Mouse (Mus musculus) liver, adult 10 weeks (tissue): ENCODE results near the gene Capn1. TPM values are rescaled to one million over a fixed set of nuclear protein-coding genes. Genes with fewer than 3 reads are reported as not detected.

Source experiments
- polyA plus RNA-seq: library from polyadenylated mRNA; stranded (reverse); fragments of 350-450 nt; fragmentation: Illumina TruSeq; extraction: RNeasy Lipid Tissue Mini Kit (QIAGEN cat#74804); gene quantifications from one replicate; pipeline ENCODE4 v1.2.3, GENCODE M21; 2014; ENCODE audit warnings: low read depth, low replicate concordance

Gene Capn1
- polyA plus RNA-seq, result 0.82 TPM

DNA sequence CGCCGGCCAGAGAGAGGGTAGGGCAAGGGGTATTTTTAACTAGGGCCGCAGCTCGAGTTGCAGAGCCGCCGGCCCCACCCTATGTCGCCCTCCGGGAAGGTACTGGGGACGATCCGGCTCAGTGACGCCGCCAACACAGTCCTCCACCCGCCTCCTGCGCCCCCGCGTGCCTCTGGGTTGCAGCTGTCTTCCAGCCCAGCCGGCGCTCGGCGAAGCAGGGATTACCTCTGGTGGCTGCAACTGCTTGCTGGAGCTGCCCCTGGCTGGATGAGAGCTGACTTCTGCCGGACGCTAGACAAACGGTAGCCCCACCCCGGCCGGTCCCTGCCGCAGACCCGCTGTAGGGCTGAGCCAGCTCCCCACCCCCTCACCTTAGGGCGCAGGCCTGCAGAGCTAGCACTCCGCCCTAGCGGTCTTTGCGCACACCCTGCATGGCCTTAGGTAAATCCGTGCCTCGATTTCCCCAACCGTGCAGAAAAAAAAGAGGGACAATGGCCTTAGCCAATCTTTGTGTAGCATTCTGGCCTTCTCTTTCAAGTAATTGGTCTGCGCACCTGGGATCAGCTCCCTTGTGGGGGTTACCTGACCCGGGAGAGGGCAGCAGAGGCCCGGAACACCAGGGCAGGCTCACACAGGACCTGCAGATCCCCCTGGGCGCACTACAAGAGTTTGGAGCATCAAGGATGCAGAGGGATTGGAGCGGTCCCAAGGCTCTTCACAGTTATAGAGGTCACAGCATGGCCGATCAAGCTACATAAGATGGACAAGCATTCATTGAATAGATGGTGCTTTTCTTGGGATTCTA is at the start of gene Capn1:
Gene Capn1, minus strand, starts transcription at position 387 of the 805 bp plus-strand sequence.

DNA sequence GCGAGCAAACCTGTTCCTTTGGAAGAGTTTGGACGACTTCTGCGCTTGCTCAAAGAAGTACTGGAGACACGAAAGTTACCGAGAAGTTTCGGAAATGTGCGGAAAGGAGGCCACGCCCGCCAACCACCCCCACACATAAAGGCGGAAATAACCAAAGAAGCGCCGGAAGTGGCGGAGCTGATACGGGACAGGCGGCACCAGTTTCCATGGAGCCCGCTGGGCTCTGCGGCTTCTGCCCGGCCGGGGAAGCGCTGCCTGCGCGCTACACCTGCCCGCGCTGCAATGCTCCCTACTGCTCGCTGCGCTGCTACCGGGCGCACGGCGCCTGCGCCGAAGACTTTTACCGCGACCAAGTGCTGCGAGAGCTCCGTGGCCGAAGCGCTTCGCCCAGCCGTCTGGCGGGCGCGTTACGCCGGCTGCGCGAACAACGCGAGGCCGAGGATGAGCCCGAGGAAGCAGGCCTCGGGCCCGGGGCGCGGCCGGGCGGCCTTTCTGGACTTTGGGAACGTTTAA is 45.4 kb upstream of the Capn1 start, which contains the start of gene Znhit2:
Gene Znhit2, plus strand, starts transcription at position 172 of the 513 bp plus-strand sequence.

DNA sequence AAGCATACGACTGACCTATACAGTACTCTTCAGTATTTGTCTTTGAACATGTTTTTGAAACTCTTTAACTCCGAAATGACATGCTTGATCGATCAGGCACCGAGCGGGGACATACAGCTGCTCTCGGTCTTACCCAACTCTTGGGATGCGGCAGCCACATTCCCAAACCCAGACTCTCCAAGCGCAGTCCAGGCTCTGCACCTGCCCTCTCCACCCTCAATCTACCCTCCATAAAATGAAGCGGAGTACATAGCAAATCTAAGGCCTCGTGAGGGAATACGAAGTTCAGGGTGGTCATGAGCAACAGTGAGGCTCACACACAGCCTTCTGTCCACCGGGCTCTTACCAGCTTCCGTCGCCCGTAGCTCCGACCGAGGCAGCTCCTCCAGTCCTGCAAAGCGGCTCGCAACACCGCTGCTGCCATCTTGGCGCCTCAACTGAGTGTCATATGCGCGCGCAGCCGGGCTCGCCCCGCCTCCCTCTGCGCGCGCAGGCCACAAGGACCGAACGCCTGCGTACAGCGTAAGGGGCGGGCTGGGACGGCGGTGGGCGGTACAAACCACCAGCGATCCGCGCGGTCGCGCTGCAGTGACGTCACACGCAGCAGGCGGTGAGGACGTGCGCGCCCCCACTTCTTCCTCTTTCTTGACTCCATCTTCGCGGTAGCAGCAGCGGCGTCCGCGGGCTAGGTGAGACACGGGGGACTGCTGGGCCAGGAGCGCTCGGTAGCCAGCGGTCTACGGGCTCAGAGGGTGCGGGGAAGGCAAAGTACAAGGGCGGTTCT is 41.8 kb upstream of the Capn1 start, which contains the start of the genes Mrpl49 and Fau:
Gene Mrpl49, minus strand, starts transcription at position 473 of the 784 bp plus-strand sequence.
Gene Fau, plus strand, starts transcription at position 532 of the 784 bp plus-strand sequence.

DNA sequence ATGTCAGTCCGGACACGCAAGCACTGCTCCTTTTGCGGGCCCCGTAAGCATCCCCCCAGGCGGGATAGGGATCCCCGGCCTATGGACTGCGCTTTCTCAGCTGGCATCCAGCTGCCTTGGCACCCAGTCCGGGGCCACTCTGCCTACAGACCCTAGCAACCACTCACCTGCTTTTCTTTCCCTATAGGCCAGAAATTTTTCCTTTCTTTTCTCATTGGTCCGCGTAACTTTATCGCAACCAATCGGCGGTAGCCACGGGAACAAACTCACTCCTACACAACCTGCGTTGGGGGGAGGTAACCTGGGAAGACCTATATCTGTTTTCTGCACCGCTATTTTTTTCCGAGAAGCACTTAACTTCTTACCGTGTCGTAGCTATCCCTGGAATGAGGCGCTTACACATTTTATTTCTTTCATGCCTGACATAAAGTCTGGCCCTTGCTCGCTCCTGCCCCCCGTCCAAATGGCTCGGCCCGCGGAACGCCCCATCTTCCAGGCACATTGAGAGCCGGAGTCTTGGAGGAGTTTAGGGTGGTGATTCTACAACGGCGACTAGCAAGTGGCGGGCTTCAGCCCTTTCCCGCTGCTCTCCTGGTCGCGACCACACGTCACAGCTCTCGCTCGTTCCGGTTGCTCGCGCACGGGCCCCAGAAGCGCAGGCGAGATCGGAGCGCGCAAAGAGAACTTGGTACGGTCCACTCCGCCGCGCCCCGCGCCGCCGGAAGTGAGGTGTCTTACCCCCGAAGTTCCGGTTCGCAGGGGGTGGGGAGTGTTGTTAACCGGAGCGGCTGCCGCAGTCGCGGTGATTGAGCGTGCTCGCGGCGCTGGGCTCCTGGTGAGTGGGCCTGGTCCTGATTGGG is 30.8 kb upstream of the Capn1 start, which contains the start of gene Syvn1:
Gene Syvn1, plus strand, starts transcription at position 283 of the 860 bp plus-strand sequence.

DNA sequence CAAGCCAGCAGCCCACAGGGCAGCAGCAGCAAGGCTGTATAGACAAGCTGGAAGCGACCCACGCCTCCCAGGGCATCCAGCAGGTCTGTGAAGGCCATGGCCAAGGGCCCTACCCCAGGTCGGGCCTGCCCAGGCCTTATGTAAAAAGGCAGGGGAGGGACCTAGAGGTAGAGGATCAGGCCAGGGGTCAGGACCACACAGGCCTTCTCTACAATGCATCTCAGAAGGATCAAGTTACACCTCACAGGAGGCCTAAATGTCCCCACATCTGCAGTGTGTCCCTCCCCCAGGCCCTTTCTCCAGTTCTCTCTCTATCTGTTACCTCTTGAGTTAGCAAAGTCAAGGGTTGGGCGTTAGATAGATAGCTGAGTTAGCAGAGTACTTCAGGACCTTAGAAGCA is 29.7 kb downstream of the Capn1 start, which contains the start of gene Slc22a20:
Gene Slc22a20, minus strand, starts transcription at position 101 of the 400 bp plus-strand sequence.

DNA sequence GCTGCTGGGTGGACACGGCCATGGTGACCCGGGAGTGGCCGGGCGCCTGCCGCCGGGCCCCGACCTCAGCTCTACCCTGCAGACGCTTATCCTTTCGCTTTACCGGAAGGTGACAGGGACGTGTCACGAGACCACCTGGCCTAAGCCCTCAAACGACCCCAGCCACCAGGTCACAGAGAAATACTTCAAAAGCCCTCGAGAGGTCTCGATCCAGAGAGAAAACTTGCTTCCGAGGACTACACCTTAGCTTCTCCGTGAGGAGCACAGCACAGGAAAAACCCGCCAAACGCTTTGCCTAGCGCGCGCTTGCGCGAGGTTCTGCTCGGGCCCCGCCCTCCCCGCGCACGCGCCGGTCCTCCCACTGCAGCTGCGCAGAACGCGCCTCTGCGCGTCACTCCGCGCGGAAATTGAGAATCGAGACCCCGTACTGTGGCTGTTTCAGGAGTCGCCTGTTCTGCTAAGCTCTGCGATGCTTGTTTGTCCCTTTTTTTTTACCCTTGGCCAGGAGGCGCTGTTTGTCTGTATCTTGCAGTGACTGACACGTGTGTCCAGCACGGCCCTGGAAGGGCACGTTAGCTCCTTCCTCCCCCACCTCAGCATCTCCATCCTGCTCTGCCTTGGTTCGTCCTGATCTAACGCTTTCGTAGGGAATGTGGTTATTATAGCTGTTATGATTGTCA is 51.7 kb downstream of the Capn1 start, which contains the start of gene Pola2:
Gene Pola2, minus strand, starts transcription at position 320 of the 680 bp plus-strand sequence.

Other genes starting within 250 kb of the Capn1 start
- gene Scyl1, start 244.5 kb downstream of the Capn1 start, polyA plus RNA-seq, result 1.4 TPM
- 1.5 TPM for gene Frmd8, start 140.6 kb downstream of the Capn1 start, polyA plus RNA-seq
- 7.7 TPM for gene Slc25a45, start 138.1 kb downstream of the Capn1 start, polyA plus RNA-seq
- gene Tigd3, start 121.7 kb downstream of the Capn1 start, polyA plus RNA-seq, result not detected
- 7.4 TPM for gene Dpf2, start 102.9 kb downstream of the Capn1 start, polyA plus RNA-seq
- gene Cdc42ep2, start 91.1 kb downstream of the Capn1 start, polyA plus RNA-seq, result 0.56 TPM
- gene Pola2, start 51.7 kb downstream of the Capn1 start, polyA plus RNA-seq, result 2.9 TPM
- not detected for gene Slc22a20, start 29.8 kb downstream of the Capn1 start, polyA plus RNA-seq
- gene Syvn1, start 30.7 kb upstream of the Capn1 start, polyA plus RNA-seq, result 2.7 TPM
- 28.1 TPM for gene Mrpl49, start 41.9 kb upstream of the Capn1 start, polyA plus RNA-seq
- gene Fau, start 41.9 kb upstream of the Capn1 start, polyA plus RNA-seq, result 75.1 TPM
- not detected for gene Znhit2, start 45.3 kb upstream of the Capn1 start, polyA plus RNA-seq
- 28.5 TPM for gene Tm7sf2, start 52.5 kb upstream of the Capn1 start, polyA plus RNA-seq
- 4.6 TPM for gene Vps51, start 61.3 kb upstream of the Capn1 start, polyA plus RNA-seq
- not detected for gene Tmem262, start 64.1 kb upstream of the Capn1 start, polyA plus RNA-seq
- gene Gm28374, start 66.4 kb upstream of the Capn1 start, polyA plus RNA-seq, result not detected
- gene Zfpl1, start 69.1 kb upstream of the Capn1 start, polyA plus RNA-seq, result 1.1 TPM
- not detected for gene Cdca5, start 69.1 kb upstream of the Capn1 start, polyA plus RNA-seq
- gene AC131692.1, start 78.5 kb upstream of the Capn1 start, polyA plus RNA-seq, result not detected
- gene Naaladl1, start 89.9 kb upstream of the Capn1 start, polyA plus RNA-seq, result not detected
- 1.0 TPM for gene Sac3d1, start 102.8 kb upstream of the Capn1 start, polyA plus RNA-seq
- gene Snx15, start 112.4 kb upstream of the Capn1 start, polyA plus RNA-seq, result 2.6 TPM
- not detected for gene Batf2, start 125.1 kb upstream of the Capn1 start, polyA plus RNA-seq
- gene Arl2, start 125.7 kb upstream of the Capn1 start, polyA plus RNA-seq, result 0.98 TPM
- not detected for gene Majin, start 168.5 kb upstream of the Capn1 start, polyA plus RNA-seq
- gene Gpha2, start 210.5 kb upstream of the Capn1 start, polyA plus RNA-seq, result not detected
- 0.93 TPM for gene Ppp2r5b, start 220.0 kb upstream of the Capn1 start, polyA plus RNA-seq
- 0.79 TPM for gene Atg2a, start 225.8 kb upstream of the Capn1 start, polyA plus RNA-seq